Mouse (Mus musculus) heart, postnatal 0 days (tissue): Measurements from ENCODE around the gene F2.
"Not testable (repeated sequence)": the region's sequence is repeated elsewhere in the genome, so short reads cannot be mapped to it uniquely, and the experiment has no call there.

Source experiments
- CTCF ChIP-seq: IDR thresholded peaks from 2 replicates; pipeline ENCODE4 v1.5.1; 2016; ENCODE audit warnings: antibody characterized with exemption, control low read depth, low read depth
- EP300 ChIP-seq: IDR thresholded peaks from 2 replicates; pipeline ENCODE4 v1.6.1; 2016; ENCODE audit warnings: antibody characterized with exemption, low read depth

- TF ChIP-seq CTCF, EP300: not testable (repeated sequence)
These were observed 26.8 kb downstream of the F2 start for GRCm38 (mm10) chr2:91609370-91609769.
